ENCODE assay signal across 8 mouse cellular contexts in genomic region chr7:4788499-4789435, GRCm38 (mm10). TPM values are rescaled to one million over a fixed set of nuclear protein-coding genes. Genes with fewer than 3 reads are reported as not detected.
DNase-seq lines count a peak whose midpoint lies in the region; ATAC-seq and TF ChIP-seq lines count a peak whose summit lies in the region.

No protein-coding gene starts in this region.

- H3K4me2 ChIP-seq in hindbrain, embryonic 16.5 days (ENCODE audit: low read length): peak overlapping the region; percentile 96

- H3K9ac ChIP-seq in hindbrain, embryonic 16.5 days (ENCODE audit: low read depth, low read length): peak overlapping the region; percentile 87

- TF ChIP-seq CTCF in gastrocnemius, adult 2 months (IDR thresholded peaks at IDR 0.05): peak; percentile 55

- peaks cover 2% of the 10 kb centered on the region; the same call in 1 of the 2 replicates for H3K27me3 ChIP-seq in hindbrain, embryonic 16.5 days (replicated peaks; ENCODE audit: control insufficient read depth, insufficient read depth, low read length)

- 3% methylated on average over 52 of the region's 64 CpGs for WGBS in hindbrain, embryonic 16.5 days

- peaks cover 13% of the 10 kb centered on the region for H3K4me1 ChIP-seq in hindbrain, embryonic 16.5 days (ENCODE audit: control insufficient read depth, insufficient read depth, low read depth, low read length)

- H3K9me3 ChIP-seq in hindbrain, embryonic 16.5 days (ENCODE audit: control insufficient read depth, low read length): no peaks in the 10 kb centered on the region

- ATAC-seq in hindbrain, embryonic 16.5 days: peak; percentile 43
- peak; percentile 58 for ATAC-seq in megakaryocyte-erythroid progenitor cell, adult 5-6 weeks (replicated peaks; ENCODE audit: low FRiP score, low TSS enrichment, poor library complexity, severe bottlenecking)

- peak overlapping the region; percentile 88 for H3K27ac ChIP-seq in gastrocnemius, adult 2 months
- H3K27ac ChIP-seq in hindbrain, embryonic 16.5 days (ENCODE audit: low read depth, low read length): peak overlapping the region; percentile 72

- H3K36me3 ChIP-seq in hindbrain, embryonic 16.5 days (ENCODE audit: control insufficient read depth, insufficient read depth, low read length): no peaks in the 10 kb centered on the region

- intact Hi-C loops in gastrocnemius, adult 2 months (cut with DNase I): loop anchor here (1.0 kb wide), 1 partner anchor 48 kb away; the partner anchor contains the start of gene Kmt5c
- intact Hi-C loops in left cerebral cortex, postnatal 4 days (cut with DNase I): loop anchor here (5.0 kb wide), 1 partner anchor 36 kb away; the partner anchor contains the start of gene Cox6b2

- DNase-seq in R1 (ENCODE audit: low read depth, low spot score) (peak; percentile 77), adipocyte (ENCODE audit: low spot score) (no peak)
- peak; percentile 63 for DNase-seq in cerebellum, adult 9-10 months
- DNase-seq in gastrocnemius, adult 2 months: peak; percentile 80
- peak; percentile 67 for DNase-seq in left cerebral cortex, postnatal 4 days
- DNase-seq in right cerebral cortex, postnatal 4 days: peak; percentile 60

- H3K4me3 ChIP-seq in gastrocnemius, adult 2 months: peak overlapping the region; percentile 86
- peak overlapping the region; percentile 66 for H3K4me3 ChIP-seq in hindbrain, embryonic 16.5 days (ENCODE audit: low read length)

RNA-seq across cellular contexts. Expression of gene Tmem238, which starts 0.7 kb away (rescaled TPM):
- total RNA-seq in gastrocnemius, adult 2 months (2021): 10 to 100 TPM in 1 of 2 experiments, 1 to 10 TPM in 1; 8.0 to 10.6 TPM
- polyA plus RNA-seq in hindbrain, embryonic 16.5 days (2015; fragmentation: Nextera tagmentation; extraction: Ambion mirVana): 6.8 and 9.2 TPM in 2 replicates
- total RNA-seq in left cerebral cortex, postnatal 4 days (2021): 1 to 10 TPM; 5.5 to 6.0 TPM
- 15.1 and 17.8 TPM in 2 replicates for total RNA-seq in megakaryocyte-erythroid progenitor cell, adult 5-6 weeks (2014; fragmentation: Nextera tagmentation)
- 21.3 and 26.1 TPM in 2 replicates for total RNA-seq in megakaryocyte-erythroid progenitor cell, adult 5-6 weeks (2017)

RNA-seq across cellular contexts. Expression of gene Rpl28, which starts 3.9 kb away (rescaled TPM):
- 100 to 1,000 TPM; 483 to 569 TPM for total RNA-seq in gastrocnemius, adult 2 months (2021)
- polyA plus RNA-seq in hindbrain, embryonic 16.5 days (2015; fragmentation: Nextera tagmentation; extraction: Ambion mirVana): 206 and 212 TPM in 2 replicates
- total RNA-seq in left cerebral cortex, postnatal 4 days (2021): 100 to 1,000 TPM; 603 to 645 TPM
- 3,204 and 3,219 TPM in 2 replicates for total RNA-seq in megakaryocyte-erythroid progenitor cell, adult 5-6 weeks (2014; fragmentation: Nextera tagmentation)
- total RNA-seq in megakaryocyte-erythroid progenitor cell, adult 5-6 weeks (2017): 676 and 1,069 TPM in 2 replicates

RNA-seq across cellular contexts. Expression of gene Tmem190, which starts 6.0 kb away (rescaled TPM):
- not detected for total RNA-seq in gastrocnemius, adult 2 months (2021)
- 0.68 TPM in 1 of 2 replicates, not detected in the other for polyA plus RNA-seq in hindbrain, embryonic 16.5 days (2015; fragmentation: Nextera tagmentation; extraction: Ambion mirVana)
- total RNA-seq in left cerebral cortex, postnatal 4 days (2021): not detected
- not detected in 2 replicates for total RNA-seq in megakaryocyte-erythroid progenitor cell, adult 5-6 weeks (2014; fragmentation: Nextera tagmentation)
- total RNA-seq in megakaryocyte-erythroid progenitor cell, adult 5-6 weeks (2017): not detected in 2 replicates

RNA-seq across cellular contexts. Expression of gene Il11, which starts 6.1 kb away (rescaled TPM):
- not detected for total RNA-seq in gastrocnemius, adult 2 months (2021)
- 0.95 and 1.3 TPM in 2 replicates for polyA plus RNA-seq in hindbrain, embryonic 16.5 days (2015; fragmentation: Nextera tagmentation; extraction: Ambion mirVana)
- 1 to 10 TPM in 1 of 2 experiments, under 1 TPM in 1; 0.82 to 1.2 TPM for total RNA-seq in left cerebral cortex, postnatal 4 days (2021)
- not detected in 2 replicates for total RNA-seq in megakaryocyte-erythroid progenitor cell, adult 5-6 weeks (2014; fragmentation: Nextera tagmentation)
- total RNA-seq in megakaryocyte-erythroid progenitor cell, adult 5-6 weeks (2017): 0.15 TPM in 1 of 2 replicates, not detected in the other

RNA-seq across cellular contexts. Expression of gene Fam71e2, which starts 17.7 kb away (rescaled TPM):
- not detected for total RNA-seq in gastrocnemius, adult 2 months (2021)
- polyA plus RNA-seq in hindbrain, embryonic 16.5 days (2015; fragmentation: Nextera tagmentation; extraction: Ambion mirVana): not detected in 2 replicates
- not detected for total RNA-seq in left cerebral cortex, postnatal 4 days (2021)
- not detected in 2 replicates for total RNA-seq in megakaryocyte-erythroid progenitor cell, adult 5-6 weeks (2014; fragmentation: Nextera tagmentation)
- not detected in 2 replicates for total RNA-seq in megakaryocyte-erythroid progenitor cell, adult 5-6 weeks (2017)
